Mouse (Mus musculus): ENCODE results near the gene Mastl. TPM values are rescaled to one million over a fixed set of nuclear protein-coding genes. Genes with fewer than 3 reads are reported as not detected.

The Mastl gene
- total RNA-seq, 2 experiments from 2014 or later: 5.8 to 6.5 TPM

GRCm38 (mm10) chr2:23067552-23068369 lies 88.1 kb downstream of the Mastl start, which contains the start of gene Acbd5:
Gene Acbd5, plus strand, starts transcription at chr2:23068167.
- DNase-seq (ENCODE audit: low spot score in 2 of 2): peak; percentile 78 to 93

Other genes with a start within 250 kb of the Mastl start
- gene Abi1, start 115.8 kb downstream of the Mastl start, total RNA-seq (2021): 10 to 100 TPM; 46.1 to 47.3 TPM
- gene Acbd5, start 87.9 kb downstream of the Mastl start, total RNA-seq (2021): 10 to 100 TPM; 31.9 to 36.9 TPM
- gene Yme1l1, start 345 bp upstream of the Mastl start, total RNA-seq (2021): 10 to 100 TPM; 81.9 to 92.3 TPM
- gene 4931423N10Rik, start 51.5 kb upstream of the Mastl start, total RNA-seq (2021): not detected
- gene Nxph2, start 165.2 kb upstream of the Mastl start, total RNA-seq (2021): not detected

Measured in gastrocnemius, postnatal 4 days (tissue).